Mouse (Mus musculus) liver, postnatal 0 days (tissue): ENCODE data around the gene Cwc25. TPM values are rescaled to one million over a fixed set of nuclear protein-coding genes. Genes with fewer than 3 reads are reported as not detected.

Experiments
- ATAC-seq: fragments of 200-750 bp; cut with Nextera tagmentation; 2 replicates; pipeline ENCODE4 v1.8.0; 2017; ENCODE audit warnings: mild to moderate bottlenecking, moderate library complexity
- DNase-seq: peaks from one replicate; pipeline ENCODE4 v3.0.0-alpha.2; 2016
- H3K27ac ChIP-seq: fragments of 300-500 bp; sonication (generic); 2 replicates; pipeline ENCODE4 v1.5.1; 2014; ENCODE audit warnings: antibody characterized with exemption, moderate library complexity, mild to moderate bottlenecking, low read depth
- H3K27me3 ChIP-seq: fragments of 300-500 bp; sonication (generic); 2 replicates; pipeline ENCODE4 v1.6.1; 2014; ENCODE audit warnings: low read length, control low read depth, mixed read lengths; ENCODE audit not compliant: insufficient read depth
- H3K36me3 ChIP-seq: fragments of 300-500 bp; sonication (generic); replicated peaks from 2 replicates; pipeline ENCODE4 v1.6.1; 2014; ENCODE audit warnings: mild to moderate bottlenecking, control low read depth, low read length, moderate library complexity, mixed read lengths; ENCODE audit not compliant: insufficient read depth
- H3K4me1 ChIP-seq: fragments of 300-500 bp; sonication (generic); 2 replicates; pipeline ENCODE4 v1.6.1; 2014; ENCODE audit warnings: antibody characterized with exemption, mild to moderate bottlenecking, control low read depth; ENCODE audit not compliant: insufficient read depth
- H3K4me2 ChIP-seq: fragments of 300-500 bp; sonication (generic); 2 replicates; pipeline ENCODE4 v1.6.1; 2014; ENCODE audit warnings: low read depth, mild to moderate bottlenecking, low read length, moderate library complexity, mixed read lengths
- H3K4me3 ChIP-seq: fragments of 300-500 bp; sonication (generic); 2 replicates; pipeline ENCODE4 v1.5.1; 2014; ENCODE audit warnings: low read depth, low read length
- H3K9ac ChIP-seq: fragments of 300-500 bp; sonication (generic); replicated peaks from 2 replicates; pipeline ENCODE4 v1.6.1; 2014; ENCODE audit warnings: mild to moderate bottlenecking, moderate library complexity
- H3K9me3 ChIP-seq: fragments of 300-500 bp; sonication (generic); 2 replicates; pipeline ENCODE4 v1.6.1; 2016; ENCODE audit warnings: mild to moderate bottlenecking, control low read depth, low read length, mixed read lengths
- CTCF ChIP-seq: sonication (generic); IDR thresholded peaks from 2 replicates; pipeline ENCODE4 v1.5.1; 2016; ENCODE audit warnings: antibody characterized with exemption, low read depth
- EP300 ChIP-seq: IDR thresholded peaks from 2 replicates; pipeline ENCODE4 v1.6.1; 2016; ENCODE audit warnings: antibody characterized with exemption, low read depth, mild to moderate bottlenecking
- WGBS: fragments of 180-500 bp; shearing (Covaris S2); extraction: QIAGEN DNeasy Blood & Tissue Kit; methylation state at CpG from one replicate; pipeline ENCODE4 v1.1.7; 2014; ENCODE audit not compliant: insufficient replicate concordance; 5-methylcytosine and 5-hydroxymethylcytosine counted together
- polyA plus RNA-seq: library from polyadenylated mRNA; unstranded; fragments of >200 nt; fragmentation: Nextera tagmentation; extraction: Ambion mirVana; gene quantifications from 2 replicates; pipeline ENCODE4 v1.2.1, GENCODE M21; 2015

Cwc25 gene
- polyA plus RNA-seq, 1 experiment from 2014 or later, result 5.8 TPM

- ATAC-seq (no peak), DNase-seq (no peak)
- TF ChIP-seq EP300, result no peak
- TF ChIP-seq CTCF, result no peak
- H3K36me3 ChIP-seq, result peaks cover 49% of the 10 kb centered on the region
- no peak overlapping the region for H3K9ac ChIP-seq
- H3K9me3 ChIP-seq, result 0 out of 2 replicates have a peak, but pooled peaks cover 2% of the 10 kb centered on the region
- 76% methylated on average over 26 of the region's 26 CpGs for whole genome bisulfite sequencing
- H3K4me1 ChIP-seq, result peaks cover 9% of the 10 kb centered on the region; the same call in 1 of the 2 replicates
- no peaks in the 10 kb centered on the region for H3K27me3 ChIP-seq
- no peak overlapping the region for H3K4me3 ChIP-seq
- no peak overlapping the region for H3K4me2 ChIP-seq
- H3K27ac ChIP-seq, result peak overlapping the region; percentile 81
Measured at GRCm38 (mm10) chr11:97717369-97718280, 48.7 kb downstream of the Cwc25 start.

- H3K9me3 ChIP-seq, result no peaks in the 10 kb centered on the region
- H3K9ac ChIP-seq, result no peak overlapping the region
- no peak overlapping the region; the same call in 1 of the 2 replicates for H3K27ac ChIP-seq
- H3K4me3 ChIP-seq, result no peak overlapping the region
- no peak for ATAC-seq
- DNase-seq, result no peak
- H3K27me3 ChIP-seq, result no peaks in the 10 kb centered on the region
- no peak for TF ChIP-seq EP300
- no peak for TF ChIP-seq CTCF
- no peak overlapping the region for H3K4me2 ChIP-seq
- 85% methylated on average over 8 of the region's 8 CpGs for WGBS
- peaks cover 49% of the 10 kb centered on the region for H3K36me3 ChIP-seq
- peaks cover 9% of the 10 kb centered on the region; the same call in 1 of the 2 replicates for H3K4me1 ChIP-seq
Measured at GRCm38 (mm10) chr11:97716021-97716420, 50.3 kb downstream of the Cwc25 start.

- 68% methylated on average over 14 of the region's 14 CpGs for WGBS
- no peak overlapping the region for H3K4me2 ChIP-seq
- H3K4me1 ChIP-seq, result peaks cover 9% of the 10 kb centered on the region; the same call in 1 of the 2 replicates
- no peak overlapping the region for H3K9ac ChIP-seq
- peak overlapping the region; percentile 51; the same call in 1 of the 2 replicates for H3K27ac ChIP-seq
- no peaks in the 10 kb centered on the region for H3K27me3 ChIP-seq
- peak; percentile 69 for DNase-seq
- TF ChIP-seq CTCF, result no peak
- TF ChIP-seq EP300, result no peak
- peak; percentile 76 for ATAC-seq
- no peaks in the 10 kb centered on the region for H3K9me3 ChIP-seq
- peaks cover 43% of the 10 kb centered on the region for H3K36me3 ChIP-seq
- H3K4me3 ChIP-seq, result no peak overlapping the region
Measured at GRCm38 (mm10) chr11:97714784-97715760, 51.3 kb downstream of the Cwc25 start.

GRCm38 (mm10) chr11:97714356-97714755, 52.0 kb downstream of the Cwc25 start:
- H3K9me3 ChIP-seq, result no peaks in the 10 kb centered on the region
- H3K4me3 ChIP-seq, result no peak overlapping the region
- no peaks in the 10 kb centered on the region for H3K27me3 ChIP-seq
- peaks cover 7% of the 10 kb centered on the region; the same call in 1 of the 2 replicates for H3K4me1 ChIP-seq
- WGBS, result 91% methylated on average over 3 of the region's 3 CpGs
- peaks cover 36% of the 10 kb centered on the region for H3K36me3 ChIP-seq
- H3K27ac ChIP-seq, result peak overlapping the region; percentile 51
- DNase-seq (no peak), ATAC-seq (0 out of 2 replicates have a peak, but pooled peaks have one; percentile 23)
- TF ChIP-seq CTCF (peak; percentile 47), EP300 (no peak)
- H3K9ac ChIP-seq, result no peak overlapping the region
- no peak overlapping the region for H3K4me2 ChIP-seq

GRCm38 (mm10) chr11:97713896-97714295, 52.5 kb downstream of the Cwc25 start:
- Histone ChIP-seq H3K27ac (peak overlapping the region; percentile 51; the same call in 1 of the 2 replicates), H3K27me3 (no peaks in the 10 kb centered on the region), H3K9me3 (no peaks in the 10 kb centered on the region)

More at GRCm38 (mm10) chr11:97713896-97714295, 52.5 kb downstream of the Cwc25 start:
- DNase-seq, result peak; percentile 46
- Histone ChIP-seq H3K4me3 (no peak overlapping the region), H3K4me1 (peaks cover 5% of the 10 kb centered on the region; the same call in 1 of the 2 replicates), H3K9ac (0 out of 2 replicates have a peak overlapping the region, but pooled peaks have one; percentile 41), H3K4me2 (no peak overlapping the region), H3K36me3 (peaks cover 40% of the 10 kb centered on the region)
- WGBS, result 71% methylated on average over 8 of the region's 8 CpGs
- no peak for TF ChIP-seq CTCF
- no peak for TF ChIP-seq EP300
- ATAC-seq, result peak; percentile 50
